Mouse (Mus musculus): ENCODE results near the gene Os9. TPM values are rescaled to one million over a fixed set of nuclear protein-coding genes. Genes with fewer than 3 reads are reported as not detected.

Os9 gene
- total and polyA plus RNA-seq, 3 experiments = 55.4 to 126 (median 99.7) TPM

DNA sequence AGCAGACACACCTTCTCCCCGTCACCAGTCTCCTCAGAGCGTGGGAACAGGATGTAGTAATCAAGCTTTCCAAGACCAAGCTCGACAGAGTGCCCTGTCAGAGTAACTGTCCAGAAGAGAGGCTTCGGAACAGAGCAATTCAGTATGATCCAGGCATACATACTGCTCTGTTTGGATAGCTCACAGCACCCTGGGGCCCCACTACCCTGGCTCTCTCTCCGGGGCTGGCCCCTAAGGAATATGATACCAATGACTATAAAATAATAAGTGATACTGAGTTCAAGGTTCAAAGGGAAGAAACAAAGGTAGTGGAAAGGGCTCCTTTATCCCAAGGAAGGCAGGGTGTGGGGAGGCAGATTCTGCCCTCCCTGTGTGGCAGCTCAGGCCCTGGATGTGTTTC is 11.5 kb upstream of the Os9 start:
- Histone ChIP-seq H3K4me1 (ENCODE audit: insufficient read depth, low read depth, low read length) (peaks cover 75% of the 10 kb centered on the region), H3K27me3 (ENCODE audit: insufficient read depth, low read length) (no peaks in the 10 kb centered on the region), H3K9me3 (replicated peaks) (no peaks in the 10 kb centered on the region; the same call in 1 of the 2 replicates), H3K36me3 (replicated peaks) (peaks cover 2% of the 10 kb centered on the region), H3K4me3 (ENCODE audit: low read depth, low read length) (no peak overlapping the region)
- DNase-seq (ENCODE audit: low spot score) (no peak), ATAC-seq (ENCODE audit: extremely low read depth, insufficient number of reproducible peaks, low FRiP score, poor library complexity, severe bottlenecking) (no peak)
- no peak for TF ChIP-seq GATA1 (IDR thresholded peaks at IDR 0.05; ENCODE audit: borderline replicate concordance, low read length)
- no peak for TF ChIP-seq CTCF (IDR thresholded peaks at IDR 0.05; ENCODE audit: low read depth, low read length)
- TF ChIP-seq TAL1 (conservative IDR thresholded peaks at IDR 0.05; ENCODE audit: low read depth, low read length) = no peak
- TF ChIP-seq GATA2 (IDR thresholded peaks at IDR 0.05; ENCODE audit: borderline replicate concordance, low read depth, low read length) = no peak
- no peak for TF ChIP-seq POLR2AphosphoS5 (IDR thresholded peaks at IDR 0.05; ENCODE audit: insufficient replicate concordance, low read depth, low read length)

DNA sequence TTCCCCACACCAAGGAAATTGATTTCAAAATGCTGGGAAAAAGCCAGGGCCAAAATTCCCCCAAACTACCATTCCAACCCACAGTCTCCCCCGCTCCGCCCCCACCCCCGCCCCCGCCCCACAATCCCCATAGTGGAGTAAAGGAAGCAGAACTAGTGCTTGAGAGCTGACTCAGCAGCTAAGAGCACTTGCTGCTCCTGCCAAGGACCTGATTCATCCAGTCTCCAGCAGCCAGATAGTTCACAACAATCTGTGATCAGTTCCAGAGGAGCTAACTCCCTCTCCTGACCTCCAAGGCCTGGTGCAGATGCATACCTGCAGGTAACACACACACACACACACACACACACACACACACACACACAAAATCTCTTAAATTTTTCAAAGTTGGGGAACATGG is 8.5 kb upstream of the Os9 start:
- Histone ChIP-seq H3K27me3 (ENCODE audit: insufficient read depth, low read length) (no peaks in the 10 kb centered on the region), H3K4me1 (ENCODE audit: insufficient read depth, low read depth, low read length) (peaks cover 74% of the 10 kb centered on the region), H3K9me3 (replicated peaks) (no peaks in the 10 kb centered on the region; the same call in 1 of the 2 replicates), H3K4me3 (ENCODE audit: low read depth, low read length) (no peak overlapping the region), H3K36me3 (replicated peaks) (peaks cover 2% of the 10 kb centered on the region)
- no peak for ATAC-seq (ENCODE audit: extremely low read depth, insufficient number of reproducible peaks, low FRiP score, poor library complexity, severe bottlenecking)
- no peak for DNase-seq (ENCODE audit: low spot score)
- TF ChIP-seq CTCF (IDR thresholded peaks at IDR 0.05; ENCODE audit: low read depth, low read length) = no peak
- no peak for TF ChIP-seq TAL1 (conservative IDR thresholded peaks at IDR 0.05; ENCODE audit: low read depth, low read length)
- no peak for TF ChIP-seq POLR2AphosphoS5 (IDR thresholded peaks at IDR 0.05; ENCODE audit: insufficient replicate concordance, low read depth, low read length)

DNA sequence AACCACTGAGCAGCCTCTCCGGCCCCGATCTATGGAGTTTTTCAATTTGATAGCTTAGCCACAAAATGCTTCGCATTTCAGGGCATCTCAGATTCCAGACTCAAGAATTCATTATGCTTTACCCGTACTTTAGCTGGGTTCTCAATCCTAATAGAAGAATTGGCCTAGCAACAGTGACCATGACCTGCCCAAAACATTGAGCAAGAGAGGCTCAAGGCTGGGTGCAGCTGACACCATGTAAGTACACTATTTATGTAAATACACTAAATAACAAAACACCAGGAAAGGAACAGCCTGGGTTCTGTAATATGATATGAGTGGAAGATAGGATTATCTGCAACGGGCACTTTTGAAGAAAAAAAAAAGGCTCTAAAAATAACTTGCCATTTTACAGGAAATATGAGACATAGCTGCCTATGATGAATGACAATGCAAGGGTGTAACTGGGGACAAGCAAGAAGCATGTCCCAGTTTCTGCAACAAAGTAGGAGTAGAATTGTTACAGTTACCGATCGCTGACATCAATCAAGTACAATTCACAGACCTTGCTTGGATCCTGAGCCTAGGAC is 6.9 kb upstream of the Os9 start:
- no peaks in the 10 kb centered on the region; the same call in 1 of the 2 replicates for H3K9me3 ChIP-seq (replicated peaks)
- peaks cover 2% of the 10 kb centered on the region for H3K36me3 ChIP-seq (replicated peaks)
- H3K4me3 ChIP-seq (ENCODE audit: low read depth, low read length) = no peak overlapping the region; the same call in 1 of the 2 replicates
- TF ChIP-seq GATA2 (IDR thresholded peaks at IDR 0.05; ENCODE audit: borderline replicate concordance, low read depth, low read length) (no peak), TAL1 (conservative IDR thresholded peaks at IDR 0.05; ENCODE audit: low read depth, low read length) (no peak), GATA1 (IDR thresholded peaks at IDR 0.05; ENCODE audit: borderline replicate concordance, low read length) (no peak), POLR2AphosphoS5 (IDR thresholded peaks at IDR 0.05; ENCODE audit: insufficient replicate concordance, low read depth, low read length) (no peak), CTCF (IDR thresholded peaks at IDR 0.05; ENCODE audit: low read depth, low read length) (no peak)
- peaks cover 81% of the 10 kb centered on the region for H3K4me1 ChIP-seq (ENCODE audit: insufficient read depth, low read depth, low read length)
- DNase-seq (ENCODE audit: low spot score) = no peak
- peak; percentile 18 for ATAC-seq (ENCODE audit: extremely low read depth, insufficient number of reproducible peaks, low FRiP score, poor library complexity, severe bottlenecking)
- no peaks in the 10 kb centered on the region for H3K27me3 ChIP-seq (ENCODE audit: insufficient read depth, low read length)

DNA sequence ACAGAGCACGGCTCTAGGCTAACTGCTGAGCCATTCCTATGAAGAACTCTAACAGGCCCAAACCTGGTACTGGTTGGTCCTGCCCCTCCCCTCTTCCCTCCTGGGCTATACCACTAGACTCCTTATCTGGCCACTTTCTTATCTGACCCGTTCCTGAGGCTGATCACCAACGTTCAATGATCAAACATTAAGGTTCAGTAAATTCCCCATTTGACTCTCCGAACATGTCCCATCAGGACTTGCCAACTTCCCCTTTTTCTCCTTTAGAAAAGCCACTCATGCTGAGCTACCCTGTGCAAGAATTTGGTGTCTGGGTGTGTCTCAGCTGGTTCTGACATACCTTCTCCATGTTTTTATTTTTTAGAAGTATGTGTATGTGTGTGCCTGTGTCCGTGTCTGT is 5.6 kb upstream of the Os9 start:
- TF ChIP-seq CTCF (IDR thresholded peaks at IDR 0.05; ENCODE audit: low read depth, low read length) (no peak), TAL1 (conservative IDR thresholded peaks at IDR 0.05; ENCODE audit: low read depth, low read length) (no peak), POLR2AphosphoS5 (IDR thresholded peaks at IDR 0.05; ENCODE audit: insufficient replicate concordance, low read depth, low read length) (no peak), GATA2 (IDR thresholded peaks at IDR 0.05; ENCODE audit: borderline replicate concordance, low read depth, low read length) (no peak), GATA1 (IDR thresholded peaks at IDR 0.05; ENCODE audit: borderline replicate concordance, low read length) (no peak)
- Histone ChIP-seq H3K9me3 (replicated peaks) (no peaks in the 10 kb centered on the region; the same call in 1 of the 2 replicates), H3K27me3 (ENCODE audit: insufficient read depth, low read length) (no peaks in the 10 kb centered on the region), H3K4me1 (ENCODE audit: insufficient read depth, low read depth, low read length) (peaks cover 83% of the 10 kb centered on the region), H3K4me3 (ENCODE audit: low read depth, low read length) (peak overlapping the region; percentile 56; the same call in 1 of the 2 replicates), H3K36me3 (replicated peaks) (no peaks in the 10 kb centered on the region)
- DNase-seq (ENCODE audit: low spot score) = peak; percentile 53
- ATAC-seq (ENCODE audit: extremely low read depth, insufficient number of reproducible peaks, low FRiP score, poor library complexity, severe bottlenecking) = peak; percentile 77

DNA sequence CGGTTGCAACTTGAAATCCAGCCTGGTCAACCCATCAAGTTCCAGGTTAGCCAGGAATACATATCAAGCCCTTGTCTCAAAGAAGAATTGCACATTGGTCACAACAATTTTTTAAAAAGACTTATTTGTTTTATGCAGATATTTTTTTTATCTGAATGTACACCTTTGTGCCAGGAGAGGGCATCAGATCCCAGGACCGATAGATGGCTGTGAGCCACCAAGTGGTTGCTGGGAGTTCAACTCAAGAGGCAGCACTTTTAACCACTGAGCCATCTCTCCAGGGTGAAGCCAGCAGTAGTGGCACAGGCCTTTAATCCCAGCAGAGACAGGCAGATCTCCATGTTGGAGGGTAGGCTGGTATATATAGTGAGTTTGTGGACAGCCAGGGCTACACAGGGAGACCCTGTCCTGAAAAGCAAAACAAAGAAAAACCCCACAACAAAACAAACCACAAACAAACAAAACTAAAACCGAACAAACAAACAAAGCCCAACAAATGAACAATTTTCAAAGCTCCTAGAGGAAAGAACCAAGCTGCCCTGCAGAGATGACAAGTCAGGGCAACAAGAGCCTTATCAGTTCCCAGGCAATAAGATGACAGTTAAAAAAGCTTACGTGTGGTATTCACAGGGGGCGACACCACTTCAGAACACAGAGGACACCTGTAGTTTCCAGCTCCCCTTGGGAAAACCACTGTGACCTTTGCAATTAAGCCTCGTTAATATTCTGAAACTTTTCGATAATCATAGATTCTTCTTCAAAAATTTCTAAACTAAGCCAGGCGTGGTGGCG is 4.5 kb upstream of the Os9 start:
- Histone ChIP-seq H3K27me3 (ENCODE audit: insufficient read depth, low read length) (no peaks in the 10 kb centered on the region), H3K9me3 (replicated peaks) (no peaks in the 10 kb centered on the region; the same call in 1 of the 2 replicates), H3K36me3 (replicated peaks) (no peaks in the 10 kb centered on the region), H3K4me1 (ENCODE audit: insufficient read depth, low read depth, low read length) (peaks cover 82% of the 10 kb centered on the region), H3K4me3 (ENCODE audit: low read depth, low read length) (no peak overlapping the region; the same call in 1 of the 2 replicates)
- TF ChIP-seq TAL1 (conservative IDR thresholded peaks at IDR 0.05; ENCODE audit: low read depth, low read length) (peak; percentile 24; the same call in 1 of the 2 replicates), GATA2 (IDR thresholded peaks at IDR 0.05; ENCODE audit: borderline replicate concordance, low read depth, low read length) (no peak), CTCF (IDR thresholded peaks at IDR 0.05; ENCODE audit: low read depth, low read length) (no peak)
- ATAC-seq (ENCODE audit: extremely low read depth, insufficient number of reproducible peaks, low FRiP score, poor library complexity, severe bottlenecking) (peak; percentile 9; the same call in 1 of the 2 replicates), DNase-seq (ENCODE audit: low spot score) (peak; percentile 37)

DNA sequence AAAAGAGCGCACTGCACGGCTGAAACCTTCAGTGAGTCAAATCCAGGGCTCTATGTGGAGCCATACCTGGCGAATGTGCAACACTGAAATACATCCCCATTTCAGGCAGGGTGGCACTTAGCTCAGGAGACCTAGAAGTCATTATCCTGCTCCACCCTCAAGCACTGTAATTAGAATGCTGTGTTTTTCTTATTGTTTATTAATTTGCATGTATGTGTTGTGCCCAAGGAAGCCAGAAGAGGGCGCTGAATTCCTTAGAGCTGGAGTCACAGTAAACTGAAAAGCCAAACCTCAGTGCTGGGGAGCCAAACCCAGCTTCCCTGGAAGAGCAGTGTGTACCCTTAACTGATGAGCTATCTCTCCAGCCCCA is 2.5 kb upstream of the Os9 start:
- TF ChIP-seq CTCF (IDR thresholded peaks at IDR 0.05; ENCODE audit: low read depth, low read length) (peak; percentile 56), GATA1 (IDR thresholded peaks at IDR 0.05; ENCODE audit: borderline replicate concordance, low read length) (no peak)
- Histone ChIP-seq H3K9me3 (replicated peaks) (no peaks in the 10 kb centered on the region), H3K27me3 (ENCODE audit: insufficient read depth, low read length) (no peaks in the 10 kb centered on the region), H3K36me3 (replicated peaks) (peaks cover 16% of the 10 kb centered on the region), H3K4me1 (ENCODE audit: insufficient read depth, low read depth, low read length) (peaks cover 89% of the 10 kb centered on the region), H3K4me3 (ENCODE audit: low read depth, low read length) (no peak overlapping the region; the same call in 1 of the 2 replicates)
- ATAC-seq (ENCODE audit: extremely low read depth, insufficient number of reproducible peaks, low FRiP score, poor library complexity, severe bottlenecking) (no peak), DNase-seq (ENCODE audit: low spot score) (no peak)
